Mouse (Mus musculus) neural tube, embryonic 13.5 days (tissue): ENCODE results near the gene Esr1. TPM values are rescaled to one million over a fixed set of nuclear protein-coding genes. Genes with fewer than 3 reads are reported as not detected.

Source experiments
- ATAC-seq: fragments of 200-750 bp; cut with Nextera tagmentation; 2 replicates; pipeline ENCODE4 v1.8.0; 2017; ENCODE audit warnings: low read depth, mild to moderate bottlenecking, moderate TSS enrichment, moderate library complexity
- H3K27ac ChIP-seq: fragments of 300-500 bp; sonication (generic); replicated peaks from 2 replicates; pipeline ENCODE4 v1.5.1; 2015; ENCODE audit warnings: moderate library complexity, mild to moderate bottlenecking, inconsistent platforms
- H3K27me3 ChIP-seq: fragments of 300-500 bp; sonication (generic); 2 replicates; pipeline ENCODE4 v1.6.1; 2015; ENCODE audit warnings: mild to moderate bottlenecking, inconsistent platforms
- H3K36me3 ChIP-seq: fragments of 300-500 bp; sonication (generic); 2 replicates; pipeline ENCODE4 v1.6.1; 2015; ENCODE audit warnings: mild to moderate bottlenecking, inconsistent platforms
- H3K4me1 ChIP-seq: fragments of 300-500 bp; sonication (generic); replicated peaks from 2 replicates; pipeline ENCODE4 v1.6.1; 2015; ENCODE audit warnings: inconsistent platforms
- H3K4me2 ChIP-seq: fragments of 300-500 bp; sonication (generic); 2 replicates; pipeline ENCODE4 v1.6.1; 2015; ENCODE audit warnings: inconsistent platforms, mild to moderate bottlenecking, moderate library complexity
- H3K4me3 ChIP-seq: fragments of 300-500 bp; sonication (generic); 2 replicates; pipeline ENCODE4 v1.5.1; 2015; ENCODE audit warnings: mild to moderate bottlenecking, inconsistent platforms
- H3K9ac ChIP-seq: fragments of 300-500 bp; sonication (generic); 2 replicates; pipeline ENCODE4 v1.6.1; 2015; ENCODE audit warnings: moderate library complexity, mild to moderate bottlenecking, inconsistent platforms
- H3K9me3 ChIP-seq: fragments of 300-500 bp; sonication (generic); 2 replicates; pipeline ENCODE4 v1.6.1; 2016; ENCODE audit warnings: inconsistent platforms
- WGBS: fragments of 180-500 bp; shearing (Covaris S2); methylation state at CpG from one replicate; pipeline ENCODE4 v1.1.7; 2015; 5-methylcytosine and 5-hydroxymethylcytosine counted together
- polyA plus RNA-seq: library from polyadenylated mRNA; unstranded; fragments of >200 nt; fragmentation: Nextera tagmentation; extraction: Ambion mirVana; gene quantifications from 2 replicates; pipeline ENCODE4 v1.2.1, GENCODE M21; 2015

The Esr1 gene
- polyA plus RNA-seq = 0.17 and 0.25 TPM in 2 replicates

DNA sequence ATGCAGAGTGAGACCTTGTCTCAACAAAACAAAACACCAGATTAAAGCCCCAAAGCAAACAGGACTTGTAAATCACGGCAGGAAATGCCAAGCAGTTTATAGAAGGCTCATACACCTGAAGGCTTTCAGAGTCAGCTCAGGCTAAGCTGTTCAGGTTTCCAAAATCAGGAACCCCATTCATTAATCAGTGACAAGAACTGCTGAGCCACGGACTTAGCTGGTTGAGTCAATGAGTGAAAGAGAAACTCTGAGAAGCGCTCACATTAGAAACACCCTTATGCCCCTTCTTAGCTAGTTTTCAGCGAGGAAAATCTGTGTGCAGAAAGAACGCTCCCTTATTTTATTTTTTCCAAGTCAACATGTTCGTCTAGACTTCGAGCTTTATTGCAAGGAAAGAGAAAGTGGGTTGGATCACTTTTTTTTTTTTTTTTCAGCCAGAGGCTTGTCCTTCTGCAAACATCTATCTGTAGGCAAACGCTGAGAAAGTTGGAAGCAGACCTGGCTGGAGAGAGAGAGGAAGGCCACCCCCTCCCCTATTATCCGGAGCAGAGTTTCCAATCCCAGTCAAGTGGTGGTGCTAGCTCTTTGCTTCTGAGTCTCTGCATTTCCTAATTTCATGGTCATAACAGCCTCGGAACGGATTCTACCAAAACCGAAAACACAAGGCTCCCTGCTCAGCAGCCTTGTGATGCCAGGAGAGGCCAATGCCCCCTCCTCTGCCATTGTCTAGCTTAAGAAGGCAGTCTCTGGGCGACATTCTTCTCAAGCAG lies at the start of gene Esr1:
Gene Esr1 (plus strand): TSS at position 208 of the 770 bp plus-strand sequence.
- H3K9ac ChIP-seq = no peak within 1 kb of the TSS
- H3K36me3 ChIP-seq = no peaks in the 10 kb centered on the region
- no peak for ATAC-seq
- H3K4me1 ChIP-seq = no peaks in the 10 kb centered on the region
- no peak within 1 kb of the TSS for H3K27ac ChIP-seq
- 51% methylated on average over 13 of the region's 13 CpGs for WGBS
- peak within 1 kb of the TSS; percentile 4; the same call in 1 of the 2 replicates for H3K4me2 ChIP-seq
- no peaks in the 10 kb centered on the region for H3K27me3 ChIP-seq
- no peak within 1 kb of the TSS for H3K4me3 ChIP-seq
- H3K9me3 ChIP-seq = no peaks in the 10 kb centered on the region

- Histone ChIP-seq H3K4me1 (no peaks in the 10 kb centered on the region), H3K27me3 (no peaks in the 10 kb centered on the region), H3K27ac (no peak overlapping the region), H3K9me3 (no peaks in the 10 kb centered on the region), H3K9ac (no peak overlapping the region), H3K36me3 (no peaks in the 10 kb centered on the region), H3K4me3 (no peak overlapping the region), H3K4me2 (no peak overlapping the region)
- WGBS = 86% methylated on average over 1 of the region's 1 CpGs
- ATAC-seq = no peak
These were observed 46.2 kb upstream of the Esr1 start for GRCm38 (mm10) chr10:4565148-4565547.

GRCm38 (mm10) chr10:4570778-4571177 lies 40.6 kb upstream of the Esr1 start:
- Histone ChIP-seq H3K36me3 (no peaks in the 10 kb centered on the region), H3K9ac (no peak overlapping the region), H3K9me3 (no peaks in the 10 kb centered on the region), H3K4me2 (no peak overlapping the region), H3K4me3 (no peak overlapping the region), H3K4me1 (no peaks in the 10 kb centered on the region), H3K27me3 (no peaks in the 10 kb centered on the region), H3K27ac (no peak overlapping the region)
- 91% methylated on average over 4 of the region's 4 CpGs for WGBS
- ATAC-seq = no peak

- no peaks in the 10 kb centered on the region for H3K36me3 ChIP-seq
- H3K9me3 ChIP-seq = no peaks in the 10 kb centered on the region
- ATAC-seq = no peak
- H3K27ac ChIP-seq = no peak overlapping the region
- no peak overlapping the region for H3K9ac ChIP-seq
- H3K4me1 ChIP-seq = no peaks in the 10 kb centered on the region
- no peaks in the 10 kb centered on the region for H3K27me3 ChIP-seq
- no peak overlapping the region for H3K4me3 ChIP-seq
- WGBS = 83% methylated on average over 4 of the region's 4 CpGs
- no peak overlapping the region for H3K4me2 ChIP-seq
These were observed 40.1 kb upstream of the Esr1 start for GRCm38 (mm10) chr10:4571304-4571703.

DNA sequence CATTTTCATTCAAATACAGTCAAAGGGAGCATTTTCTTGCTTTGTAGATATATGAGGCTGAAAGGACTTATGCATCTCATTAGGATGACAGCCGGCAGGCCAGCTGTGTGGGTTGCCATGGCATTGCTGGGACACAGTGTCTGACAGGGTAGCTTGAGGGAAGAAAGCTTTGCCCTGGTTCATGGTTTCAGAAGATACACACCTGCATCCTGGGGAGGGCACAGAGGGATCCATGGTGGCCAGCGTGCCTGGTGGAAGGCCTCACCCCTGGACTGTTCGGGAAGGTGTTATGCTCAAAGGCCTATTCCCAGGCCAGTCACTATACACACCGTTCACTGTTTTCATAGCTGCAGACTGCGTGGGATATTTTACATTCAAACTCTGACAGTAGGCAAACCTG lies 29.5 kb upstream of the Esr1 start:
- Histone ChIP-seq H3K27ac (no peak overlapping the region), H3K9me3 (no peaks in the 10 kb centered on the region), H3K36me3 (no peaks in the 10 kb centered on the region), H3K4me3 (no peak overlapping the region), H3K27me3 (no peaks in the 10 kb centered on the region), H3K4me2 (no peak overlapping the region), H3K9ac (no peak overlapping the region), H3K4me1 (peaks cover 4% of the 10 kb centered on the region)
- peak; percentile 59; the same call in 1 of the 2 replicates for ATAC-seq
- WGBS = 72% methylated on average over 5 of the region's 5 CpGs

- Histone ChIP-seq H3K4me1 (peaks cover 4% of the 10 kb centered on the region), H3K4me2 (no peak overlapping the region), H3K9me3 (no peaks in the 10 kb centered on the region), H3K27me3 (no peaks in the 10 kb centered on the region), H3K4me3 (no peak overlapping the region), H3K27ac (no peak overlapping the region), H3K36me3 (no peaks in the 10 kb centered on the region), H3K9ac (no peak overlapping the region)
- ATAC-seq = no peak
- 96% methylated on average over 6 of the region's 6 CpGs for WGBS
These were observed 24.7 kb upstream of the Esr1 start for GRCm38 (mm10) chr10:4586691-4587090.

GRCm38 (mm10) chr10:4589576-4589975 lies 21.8 kb upstream of the Esr1 start:
- no peaks in the 10 kb centered on the region for H3K27me3 ChIP-seq
- no peaks in the 10 kb centered on the region for H3K4me1 ChIP-seq
- H3K36me3 ChIP-seq = no peaks in the 10 kb centered on the region
- ATAC-seq = no peak
- no peak overlapping the region for H3K4me2 ChIP-seq
- H3K27ac ChIP-seq = no peak overlapping the region
- H3K9me3 ChIP-seq = no peaks in the 10 kb centered on the region
- H3K9ac ChIP-seq = no peak overlapping the region
- 73% methylated on average over 4 of the region's 4 CpGs for WGBS
- no peak overlapping the region for H3K4me3 ChIP-seq

DNA sequence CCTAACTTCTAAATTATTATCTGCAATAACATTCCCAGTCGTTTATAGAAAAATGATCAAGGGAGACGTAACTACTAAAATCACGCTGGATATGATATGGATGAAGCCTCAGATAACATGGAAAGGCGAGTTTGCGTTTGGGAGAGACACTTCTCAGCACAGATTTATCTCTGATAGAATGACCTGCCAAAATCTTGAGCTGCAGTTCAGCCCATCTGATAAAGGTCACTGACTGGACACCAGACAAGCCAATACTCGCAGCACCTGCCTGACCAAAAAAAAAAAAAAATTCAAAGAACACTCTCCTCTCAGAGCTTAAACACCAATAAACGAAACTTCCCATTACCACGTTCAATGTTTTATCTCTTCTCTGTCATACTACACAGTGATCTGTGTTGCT lies 20.4 kb upstream of the Esr1 start:
- 88% methylated on average over 8 of the region's 8 CpGs for WGBS
- no peaks in the 10 kb centered on the region for H3K9me3 ChIP-seq
- no peaks in the 10 kb centered on the region for H3K27me3 ChIP-seq
- H3K4me2 ChIP-seq = no peak overlapping the region
- H3K9ac ChIP-seq = no peak overlapping the region
- H3K4me3 ChIP-seq = no peak overlapping the region
- no peaks in the 10 kb centered on the region for H3K36me3 ChIP-seq
- no peak for ATAC-seq
- H3K27ac ChIP-seq = no peak overlapping the region
- H3K4me1 ChIP-seq = no peaks in the 10 kb centered on the region

- 83% methylated on average over 4 of the region's 4 CpGs for WGBS
- H3K9me3 ChIP-seq = no peaks in the 10 kb centered on the region
- no peak overlapping the region for H3K4me3 ChIP-seq
- H3K9ac ChIP-seq = no peak overlapping the region
- H3K4me2 ChIP-seq = no peak overlapping the region
- ATAC-seq = no peak
- no peaks in the 10 kb centered on the region for H3K36me3 ChIP-seq
- no peaks in the 10 kb centered on the region for H3K4me1 ChIP-seq
- H3K27ac ChIP-seq = no peak overlapping the region
- H3K27me3 ChIP-seq = no peaks in the 10 kb centered on the region
These were observed 17.6 kb upstream of the Esr1 start for GRCm38 (mm10) chr10:4593828-4594227.

GRCm38 (mm10) chr10:4597211-4597610 lies 14.2 kb upstream of the Esr1 start:
- no peak overlapping the region for H3K4me3 ChIP-seq
- H3K27me3 ChIP-seq = no peaks in the 10 kb centered on the region
- no peak overlapping the region for H3K9ac ChIP-seq
- H3K36me3 ChIP-seq = no peaks in the 10 kb centered on the region
- H3K27ac ChIP-seq = no peak overlapping the region
- no peak for ATAC-seq
- H3K9me3 ChIP-seq = no peaks in the 10 kb centered on the region
- no peak overlapping the region for H3K4me2 ChIP-seq
- no peaks in the 10 kb centered on the region for H3K4me1 ChIP-seq
- 87% methylated on average over 4 of the region's 4 CpGs for WGBS

GRCm38 (mm10) chr10:4598244-4598842 lies 13.1 kb upstream of the Esr1 start:
- Histone ChIP-seq H3K4me3 (no peak overlapping the region), H3K4me1 (no peaks in the 10 kb centered on the region), H3K27ac (no peak overlapping the region), H3K27me3 (no peaks in the 10 kb centered on the region), H3K36me3 (no peaks in the 10 kb centered on the region), H3K9me3 (no peaks in the 10 kb centered on the region), H3K9ac (no peak overlapping the region), H3K4me2 (no peak overlapping the region)
- 60% methylated on average over 10 of the region's 10 CpGs for WGBS
- no peak for ATAC-seq

- no peaks in the 10 kb centered on the region for H3K9me3 ChIP-seq
- no peaks in the 10 kb centered on the region for H3K4me1 ChIP-seq
- no peak overlapping the region for H3K4me2 ChIP-seq
- WGBS = 83% methylated on average over 12 of the region's 12 CpGs
- no peaks in the 10 kb centered on the region for H3K36me3 ChIP-seq
- H3K27me3 ChIP-seq = no peaks in the 10 kb centered on the region
- H3K4me3 ChIP-seq = no peak overlapping the region
- H3K9ac ChIP-seq = no peak overlapping the region
- no peak for ATAC-seq
- H3K27ac ChIP-seq = no peak overlapping the region
These were observed 12.5 kb upstream of the Esr1 start for GRCm38 (mm10) chr10:4598916-4599315.

DNA sequence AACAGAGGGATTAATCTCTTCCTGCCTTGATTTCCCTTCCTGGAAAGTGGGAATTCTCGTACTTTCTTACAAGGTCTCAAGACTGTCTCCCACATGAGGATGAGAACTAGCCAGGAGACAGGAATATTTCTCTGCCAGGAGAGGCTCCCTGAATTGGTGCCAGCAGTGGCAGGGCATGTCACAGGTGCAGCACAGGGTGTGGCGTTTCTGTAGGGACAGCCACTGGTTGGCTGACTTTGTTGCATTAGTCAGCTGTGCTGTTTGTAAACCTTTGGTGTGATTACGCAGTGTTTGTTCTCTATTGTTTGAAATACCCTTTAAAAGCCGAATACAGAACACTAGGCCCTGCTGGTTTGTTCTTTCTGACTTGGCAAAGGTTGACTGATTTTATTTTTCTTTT lies 11.8 kb upstream of the Esr1 start:
- Histone ChIP-seq H3K36me3 (no peaks in the 10 kb centered on the region), H3K9ac (no peak overlapping the region), H3K27me3 (no peaks in the 10 kb centered on the region), H3K4me2 (no peak overlapping the region), H3K4me1 (no peaks in the 10 kb centered on the region), H3K27ac (no peak overlapping the region), H3K9me3 (no peaks in the 10 kb centered on the region), H3K4me3 (no peak overlapping the region)
- no peak for ATAC-seq
- WGBS = 84% methylated on average over 4 of the region's 4 CpGs
